Mouse (Mus musculus): Measurements from ENCODE around the gene Daam2. TPM values are rescaled to one million over a fixed set of nuclear protein-coding genes. Genes with fewer than 3 reads are reported as not detected.

Gene Daam2
- polyA plus RNA-seq, 1 experiment from 2014 or later, result 2.5 TPM

DNA sequence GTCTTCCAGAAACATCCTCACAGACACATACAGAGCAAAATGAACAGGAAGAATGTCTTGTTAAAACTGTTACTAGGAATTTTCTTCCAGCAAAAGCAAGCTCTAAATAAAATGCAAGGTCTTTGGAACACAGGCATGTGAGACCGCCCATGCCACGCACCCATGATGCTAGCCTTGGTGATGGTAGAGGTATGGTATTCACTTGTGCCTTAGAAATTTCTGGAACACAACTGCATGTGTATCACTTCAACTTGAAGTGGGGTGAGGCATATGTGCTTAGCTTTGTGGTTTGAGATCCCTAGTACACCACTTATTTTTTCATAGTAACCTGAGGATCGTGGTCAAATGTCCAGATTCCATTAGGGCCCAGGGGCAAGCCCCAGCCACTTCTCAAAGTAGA, 13.2 kb upstream of the Daam2 start:
- no peaks in the 10 kb centered on the region for H3K36me3 ChIP-seq (ENCODE audit: control insufficient read depth, insufficient read depth, low read length)
- WGBS, result 89% methylated on average over 3 of the region's 3 CpGs
- H3K4me2 ChIP-seq (replicated peaks; ENCODE audit: low read depth), result no peak overlapping the region
- no peak for ATAC-seq (ENCODE audit: low FRiP score, low TSS enrichment)
- no peak overlapping the region for H3K27ac ChIP-seq (replicated peaks)
- H3K9me3 ChIP-seq (ENCODE audit: control insufficient read depth, low read length), result no peaks in the 10 kb centered on the region
- no peak overlapping the region for H3K4me3 ChIP-seq (ENCODE audit: low read depth, low read length)
- no peak for DNase-seq (ENCODE audit: low spot score)
- TF ChIP-seq CTCF (IDR thresholded peaks at IDR 0.05; ENCODE audit: low read depth), result no peak
- TF ChIP-seq EP300 (optimal IDR thresholded peaks at IDR 0.05), result no peak
- H3K9ac ChIP-seq (ENCODE audit: low read length), result no peak overlapping the region
- no peaks in the 10 kb centered on the region for H3K27me3 ChIP-seq (ENCODE audit: control insufficient read depth, insufficient read depth, low read length)
- H3K4me1 ChIP-seq (replicated peaks; ENCODE audit: control insufficient read depth, insufficient read depth), result no peaks in the 10 kb centered on the region

DNA sequence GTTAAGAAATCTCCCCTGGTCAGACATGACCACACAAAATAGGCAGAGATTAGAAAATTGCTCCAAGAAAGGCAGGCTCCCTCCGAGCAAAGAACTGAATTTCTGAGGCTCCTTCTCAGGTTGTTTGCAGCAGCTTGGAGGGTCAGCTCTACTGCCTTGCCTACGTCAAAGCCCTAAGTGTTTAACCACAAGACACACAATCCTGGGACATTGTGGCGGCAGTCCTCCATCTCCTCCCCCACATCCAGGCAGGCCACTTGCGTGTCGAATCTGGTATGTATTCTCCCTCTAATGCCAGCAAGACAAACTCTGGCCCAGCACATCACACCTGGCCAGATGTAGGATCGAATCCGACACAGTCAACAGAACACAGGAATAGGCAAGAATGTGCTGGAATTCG, 4.6 kb upstream of the Daam2 start:
- H3K27me3 ChIP-seq (ENCODE audit: control insufficient read depth, insufficient read depth, low read length), result no peaks in the 10 kb centered on the region
- TF ChIP-seq EP300 (optimal IDR thresholded peaks at IDR 0.05) (no peak), CTCF (IDR thresholded peaks at IDR 0.05; ENCODE audit: low read depth) (no peak)
- WGBS, result 75% methylated on average over 8 of the region's 8 CpGs
- H3K4me1 ChIP-seq (replicated peaks; ENCODE audit: control insufficient read depth, insufficient read depth), result no peaks in the 10 kb centered on the region; the same call in 1 of the 2 replicates
- no peaks in the 10 kb centered on the region for H3K9me3 ChIP-seq (ENCODE audit: control insufficient read depth, low read length)
- no peaks in the 10 kb centered on the region for H3K36me3 ChIP-seq (ENCODE audit: control insufficient read depth, insufficient read depth, low read length)
- no peak overlapping the region for H3K4me3 ChIP-seq (ENCODE audit: low read depth, low read length)
- no peak overlapping the region for H3K9ac ChIP-seq (ENCODE audit: low read length)
- ATAC-seq (ENCODE audit: low FRiP score, low TSS enrichment) (no peak), DNase-seq (ENCODE audit: low spot score) (no peak)
- no peak overlapping the region for H3K4me2 ChIP-seq (replicated peaks; ENCODE audit: low read depth)
- H3K27ac ChIP-seq (replicated peaks), result no peak overlapping the region

GRCm38 (mm10) chr17:49564489-49564888, 346 bp upstream of the Daam2 start:
- H3K4me3 ChIP-seq (ENCODE audit: low read depth, low read length), result peak overlapping the region; percentile 57
- H3K9me3 ChIP-seq (ENCODE audit: control insufficient read depth, low read length), result no peaks in the 10 kb centered on the region
- H3K36me3 ChIP-seq (ENCODE audit: control insufficient read depth, insufficient read depth, low read length), result no peaks in the 10 kb centered on the region
- ATAC-seq (ENCODE audit: low FRiP score, low TSS enrichment), result peak; percentile 42; the same call in 1 of the 2 replicates
- no peak for DNase-seq (ENCODE audit: low spot score)
- 23% methylated on average over 3 of the region's 3 CpGs for WGBS
- H3K9ac ChIP-seq (ENCODE audit: low read length), result peak overlapping the region; percentile 23; the same call in 1 of the 2 replicates
- no peaks in the 10 kb centered on the region for H3K27me3 ChIP-seq (ENCODE audit: control insufficient read depth, insufficient read depth, low read length)
- peak overlapping the region; percentile 87 for H3K27ac ChIP-seq (replicated peaks)
- H3K4me2 ChIP-seq (replicated peaks; ENCODE audit: low read depth), result peak overlapping the region; percentile 60
- TF ChIP-seq CTCF (IDR thresholded peaks at IDR 0.05; ENCODE audit: low read depth) (no peak), EP300 (optimal IDR thresholded peaks at IDR 0.05) (no peak)
- no peaks in the 10 kb centered on the region; the same call in 1 of the 2 replicates for H3K4me1 ChIP-seq (replicated peaks; ENCODE audit: control insufficient read depth, insufficient read depth)

DNA sequence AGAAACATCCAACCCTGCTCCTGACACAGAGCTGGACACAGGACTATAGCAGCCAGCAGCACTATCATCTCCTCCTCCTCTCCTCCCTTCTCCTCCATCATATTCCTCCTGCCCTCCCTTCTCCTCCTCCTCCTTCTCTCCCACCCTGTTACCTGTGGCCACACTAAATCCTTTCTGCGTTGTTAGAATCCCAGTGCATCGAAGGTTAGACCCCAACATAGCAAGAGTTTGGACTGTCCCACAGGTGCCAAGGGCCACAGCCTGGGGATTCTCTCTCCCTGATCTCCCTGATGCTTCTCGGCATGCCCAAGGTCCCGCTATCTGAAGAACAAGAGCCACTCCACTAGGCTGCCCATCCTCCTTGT, 745 bp downstream of the Daam2 start:
- peak overlapping the region; percentile 57 for H3K4me3 ChIP-seq (ENCODE audit: low read depth, low read length)
- DNase-seq (ENCODE audit: low spot score) (no peak), ATAC-seq (ENCODE audit: low FRiP score, low TSS enrichment) (0 out of 2 replicates have a peak, but pooled peaks have one; percentile 21)
- peak overlapping the region; percentile 87 for H3K27ac ChIP-seq (replicated peaks)
- H3K9me3 ChIP-seq (ENCODE audit: control insufficient read depth, low read length), result no peaks in the 10 kb centered on the region
- H3K4me2 ChIP-seq (replicated peaks; ENCODE audit: low read depth), result peak overlapping the region; percentile 60
- H3K9ac ChIP-seq (ENCODE audit: low read length), result peak overlapping the region; percentile 70
- no peaks in the 10 kb centered on the region for H3K27me3 ChIP-seq (ENCODE audit: control insufficient read depth, insufficient read depth, low read length)
- no peaks in the 10 kb centered on the region for H3K36me3 ChIP-seq (ENCODE audit: control insufficient read depth, insufficient read depth, low read length)
- no peaks in the 10 kb centered on the region; the same call in 1 of the 2 replicates for H3K4me1 ChIP-seq (replicated peaks; ENCODE audit: control insufficient read depth, insufficient read depth)
- TF ChIP-seq EP300 (optimal IDR thresholded peaks at IDR 0.05), result no peak
- no peak for TF ChIP-seq CTCF (IDR thresholded peaks at IDR 0.05; ENCODE audit: low read depth)
- 10% methylated on average over 4 of the region's 4 CpGs for WGBS

DNA sequence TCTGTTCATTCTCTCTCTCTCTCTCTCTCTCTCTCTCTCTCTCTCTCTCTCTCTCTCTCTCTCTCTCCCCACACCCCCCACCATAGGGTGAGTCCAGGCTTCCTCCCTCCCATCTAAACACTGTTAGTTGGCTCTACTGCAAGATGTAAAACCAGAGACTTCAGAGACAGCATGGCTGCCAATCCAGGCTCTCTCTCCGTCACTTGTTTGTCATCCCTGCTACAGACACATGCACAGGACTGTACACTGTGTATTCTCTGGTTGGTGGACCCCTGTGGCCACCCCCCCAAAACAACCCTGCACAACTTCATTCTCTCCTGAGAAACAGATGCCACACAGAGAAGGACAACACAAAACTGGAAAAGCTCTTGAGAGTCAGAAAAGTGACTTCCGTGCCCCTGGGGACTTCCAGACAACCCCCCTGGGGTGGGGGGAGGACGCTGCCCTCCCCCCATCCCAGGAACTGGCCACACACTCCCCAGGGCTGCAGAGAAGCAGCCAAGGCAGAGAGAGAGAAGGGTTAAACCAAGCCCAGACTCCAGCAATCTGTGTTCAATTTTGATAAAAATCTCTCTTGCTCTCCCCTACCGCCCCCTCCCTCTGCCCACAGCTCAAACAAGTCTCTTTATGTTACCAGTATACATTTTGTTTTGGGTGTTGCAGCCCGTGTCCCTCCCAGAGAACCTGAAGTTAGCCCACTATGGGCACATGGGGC, 1.3 kb downstream of the Daam2 start:
- Histone ChIP-seq H3K4me2 (replicated peaks; ENCODE audit: low read depth) (peak overlapping the region; percentile 60), H3K4me3 (ENCODE audit: low read depth, low read length) (peak overlapping the region; percentile 57), H3K9ac (ENCODE audit: low read length) (peak overlapping the region; percentile 70), H3K9me3 (ENCODE audit: control insufficient read depth, low read length) (no peaks in the 10 kb centered on the region), H3K27ac (replicated peaks) (peak overlapping the region; percentile 87), H3K4me1 (replicated peaks; ENCODE audit: control insufficient read depth, insufficient read depth) (no peaks in the 10 kb centered on the region; the same call in 1 of the 2 replicates), H3K27me3 (ENCODE audit: control insufficient read depth, insufficient read depth, low read length) (no peaks in the 10 kb centered on the region), H3K36me3 (ENCODE audit: control insufficient read depth, insufficient read depth, low read length) (no peaks in the 10 kb centered on the region)
- 0 out of 2 replicates have a peak, but pooled peaks have one; percentile 8 for ATAC-seq (ENCODE audit: low FRiP score, low TSS enrichment)
- WGBS, result 13% methylated on average over 5 of the region's 5 CpGs
- TF ChIP-seq EP300 (optimal IDR thresholded peaks at IDR 0.05), result no peak
- TF ChIP-seq CTCF (IDR thresholded peaks at IDR 0.05; ENCODE audit: low read depth), result no peak
- no peak for DNase-seq (ENCODE audit: low spot score)

GRCm38 (mm10) chr17:49561985-49562384, 2.2 kb downstream of the Daam2 start:
- Histone ChIP-seq H3K27me3 (ENCODE audit: control insufficient read depth, insufficient read depth, low read length) (no peaks in the 10 kb centered on the region), H3K27ac (replicated peaks) (no peak overlapping the region), H3K4me2 (replicated peaks; ENCODE audit: low read depth) (peak overlapping the region; percentile 60), H3K4me3 (ENCODE audit: low read depth, low read length) (peak overlapping the region; percentile 57), H3K4me1 (replicated peaks; ENCODE audit: control insufficient read depth, insufficient read depth) (no peaks in the 10 kb centered on the region; the same call in 1 of the 2 replicates), H3K9me3 (ENCODE audit: control insufficient read depth, low read length) (no peaks in the 10 kb centered on the region), H3K36me3 (ENCODE audit: control insufficient read depth, insufficient read depth, low read length) (no peaks in the 10 kb centered on the region), H3K9ac (ENCODE audit: low read length) (no peak overlapping the region)
- 57% methylated on average over 4 of the region's 4 CpGs for WGBS
- DNase-seq (ENCODE audit: low spot score), result no peak
- ATAC-seq (ENCODE audit: low FRiP score, low TSS enrichment), result no peak
- TF ChIP-seq CTCF (IDR thresholded peaks at IDR 0.05; ENCODE audit: low read depth) (peak; percentile 58), EP300 (optimal IDR thresholded peaks at IDR 0.05) (no peak)

All from stomach, postnatal 0 days (tissue).